Mouse (Mus musculus): ENCODE data around the gene Fam209.

Fam209 gene

DNA sequence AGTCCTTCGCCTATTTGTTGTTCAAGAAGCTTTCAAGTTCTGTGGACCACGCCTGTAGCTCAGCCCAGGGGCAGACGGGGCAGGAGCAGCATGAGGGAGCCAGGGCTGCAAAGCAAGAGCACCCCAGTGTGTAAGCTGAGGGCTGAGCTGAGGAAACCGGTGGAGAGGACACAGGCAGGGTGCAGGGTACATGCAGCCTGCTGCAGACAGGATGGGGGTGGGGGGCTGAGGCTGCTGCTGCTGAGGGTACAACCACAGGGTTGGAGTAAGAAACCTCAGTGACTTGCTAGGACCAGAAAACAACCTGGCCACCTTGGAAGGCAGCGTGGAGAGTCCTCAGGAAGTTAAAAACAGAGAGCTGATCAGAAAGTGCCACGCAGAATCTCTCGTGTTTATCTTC, 8.0 kb downstream of the Fam209 start:
- DNase-seq: no peak

DNA sequence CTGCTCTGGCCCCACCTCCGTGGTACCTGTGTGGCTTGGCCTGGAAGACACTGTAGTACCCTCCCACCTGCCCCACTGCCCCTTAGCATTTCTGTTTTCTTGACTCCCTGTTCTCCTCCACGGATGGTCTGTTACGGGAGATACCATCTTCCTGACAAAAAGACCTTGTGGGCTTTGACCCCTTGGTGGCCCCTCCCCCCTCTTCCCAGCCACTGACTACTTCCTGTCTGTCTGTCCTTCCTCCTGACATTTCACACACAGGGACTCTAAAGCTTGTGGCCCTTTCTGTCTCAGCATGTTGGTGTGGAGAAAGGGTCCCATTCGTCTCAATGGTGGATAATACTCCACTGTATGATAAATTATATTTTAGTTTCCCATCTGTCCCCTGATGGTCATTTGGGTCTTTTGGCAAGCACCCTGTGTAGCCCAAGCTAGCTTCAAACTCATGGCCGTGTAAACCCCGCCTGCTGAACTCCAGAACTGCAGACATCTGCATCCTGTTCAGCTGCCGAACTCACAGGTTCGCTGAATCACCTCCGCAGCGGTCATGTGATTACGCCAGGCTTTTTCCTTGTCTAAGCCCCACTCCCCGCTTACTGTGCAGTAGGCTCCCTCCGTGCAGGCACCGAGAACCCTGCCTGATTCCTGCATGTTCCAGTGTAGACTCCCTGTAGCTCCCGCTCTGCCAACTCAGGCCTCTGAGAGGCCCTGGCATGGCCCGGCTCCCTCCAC, 9.5 kb downstream of the Fam209 start:
- no peak for DNase-seq

DNA sequence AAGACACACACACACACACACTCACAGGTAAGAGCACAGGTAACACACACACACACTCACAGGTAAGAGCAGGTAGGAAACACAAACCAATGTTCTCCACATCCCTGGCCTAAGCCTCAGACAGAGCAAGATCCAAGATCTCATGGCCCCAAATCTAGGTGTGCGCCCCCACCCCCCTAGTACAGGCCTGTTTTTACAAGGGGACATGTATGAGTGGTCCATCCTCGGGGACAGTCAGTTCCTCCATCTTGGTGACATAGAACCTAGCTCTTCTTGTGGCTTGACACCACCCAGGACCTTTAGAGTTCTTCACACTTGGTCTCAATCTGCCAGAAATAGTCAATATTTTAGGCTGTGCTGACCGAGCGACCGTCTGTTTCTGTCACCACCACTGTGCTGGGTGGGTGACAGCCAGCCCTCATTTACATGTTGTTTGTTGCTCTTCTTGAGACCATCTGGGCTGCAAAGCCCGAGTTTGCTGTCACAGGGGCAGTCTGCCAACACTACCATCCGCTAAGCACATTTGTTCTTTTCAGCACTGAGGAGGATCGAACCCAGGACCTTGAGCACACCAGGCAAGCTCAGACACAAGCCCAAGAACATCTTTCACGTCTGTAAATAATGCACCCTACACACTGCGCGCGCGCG, 11.6 kb downstream of the Fam209 start:
- no peak for DNase-seq

DNA sequence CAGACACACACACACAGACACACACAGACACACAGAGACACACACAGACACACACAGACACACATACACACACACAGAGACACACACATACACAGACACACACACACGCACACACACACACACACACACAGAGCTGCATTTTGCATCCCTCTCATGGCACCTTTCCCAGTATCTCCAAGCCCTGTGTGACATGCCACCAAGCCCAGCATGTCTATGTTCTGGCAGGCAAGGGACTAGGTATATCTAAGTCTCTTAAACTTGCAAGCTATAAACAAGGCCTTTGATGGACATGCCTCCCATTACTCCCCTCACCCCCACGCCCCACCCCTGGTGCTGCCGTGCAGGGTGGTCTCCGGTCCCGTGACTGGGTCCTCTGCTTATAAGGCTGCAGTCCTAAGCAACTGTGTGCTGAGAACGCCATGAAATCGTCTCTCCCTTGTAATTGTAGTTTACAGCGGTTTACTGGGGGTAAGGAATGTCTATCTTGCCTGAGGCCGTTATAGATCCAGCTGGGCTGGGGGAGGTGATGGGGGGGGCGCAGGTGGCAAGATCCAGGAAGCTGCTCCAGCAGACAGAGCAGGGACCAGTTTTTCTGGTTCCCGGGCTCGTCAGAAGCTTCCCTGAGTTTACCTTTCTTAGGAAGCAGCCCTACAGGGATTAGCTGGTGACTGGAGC, 12.5 kb downstream of the Fam209 start:
- no peak for DNase-seq

DNA sequence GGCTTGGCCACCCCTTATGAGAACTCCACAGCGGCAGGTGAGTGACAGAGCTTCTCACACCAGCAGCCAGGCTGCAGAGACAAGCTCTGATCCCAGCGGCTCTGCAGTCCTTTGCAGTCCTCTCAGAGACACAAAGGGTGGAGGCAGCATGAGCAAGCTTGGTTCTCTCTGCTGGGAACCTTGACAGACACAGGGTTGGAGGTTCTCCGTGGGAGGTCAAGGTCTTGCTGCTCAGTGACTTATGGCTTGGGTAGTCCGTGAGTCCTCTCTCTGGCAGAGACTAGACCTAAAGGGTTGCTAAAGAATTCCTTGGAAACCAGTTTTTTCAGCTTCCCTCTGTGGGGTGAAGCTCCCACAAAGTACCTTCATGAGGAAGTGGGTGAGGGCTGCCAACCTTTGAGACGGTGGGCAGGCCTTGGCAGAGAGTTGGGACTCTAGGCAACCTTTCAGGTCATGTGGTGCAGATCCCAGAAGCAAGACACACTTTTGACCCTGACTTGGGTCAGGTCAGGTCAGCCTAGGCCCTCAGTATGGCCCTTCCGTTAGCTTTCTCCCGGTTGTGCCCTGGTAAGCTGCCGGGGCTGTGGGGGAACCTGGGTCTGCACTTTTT, 24.5 kb downstream of the Fam209 start:
- no peak for DNase-seq

DNA sequence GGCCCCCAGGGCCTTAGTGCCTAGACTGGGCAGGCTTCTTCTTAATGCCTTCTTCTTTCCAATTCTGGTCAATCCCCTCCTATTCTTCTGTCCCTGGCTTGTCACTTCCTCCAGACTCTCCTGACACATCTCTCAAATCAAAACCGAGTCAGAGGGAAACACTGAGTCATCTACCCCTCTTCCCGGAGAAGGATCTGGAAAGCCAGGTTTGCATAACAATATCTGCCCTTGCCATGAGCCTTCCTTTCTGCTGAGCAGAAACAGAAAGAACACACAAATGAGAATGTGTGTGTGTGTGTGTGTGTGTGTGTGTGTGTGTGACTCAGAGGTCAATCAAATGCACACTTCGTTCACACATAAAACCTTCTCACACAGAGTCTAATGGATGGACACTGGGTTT, 26.5 kb downstream of the Fam209 start:
- no peak for DNase-seq

DNA sequence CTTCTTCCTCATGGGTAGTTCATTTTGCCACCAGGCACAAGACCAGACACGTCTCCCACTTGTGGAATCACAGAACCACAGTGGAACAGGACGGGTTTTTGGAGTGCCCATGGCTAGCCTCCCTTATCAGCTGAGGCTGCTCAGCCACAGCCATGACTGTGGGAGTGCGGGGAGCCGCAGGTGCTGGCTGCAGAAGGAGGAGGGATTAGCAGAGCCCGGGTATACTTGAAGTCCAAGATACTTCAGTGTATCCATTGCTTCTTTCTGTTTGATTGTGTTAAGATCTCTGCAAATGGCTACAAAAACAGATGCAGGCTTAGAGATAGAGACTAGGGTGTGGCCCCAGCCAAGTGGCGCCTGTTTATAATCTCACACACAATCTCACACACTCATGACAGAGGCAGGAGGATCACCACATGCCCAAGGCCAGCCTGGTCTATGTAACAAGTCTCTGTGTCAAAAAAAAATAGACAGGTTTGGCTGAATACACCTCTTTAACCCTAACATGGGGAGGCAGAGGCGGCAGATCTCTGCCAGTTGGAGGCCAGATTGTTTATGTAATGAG, 28.5 kb downstream of the Fam209 start:
- DNase-seq: no peak

DNA sequence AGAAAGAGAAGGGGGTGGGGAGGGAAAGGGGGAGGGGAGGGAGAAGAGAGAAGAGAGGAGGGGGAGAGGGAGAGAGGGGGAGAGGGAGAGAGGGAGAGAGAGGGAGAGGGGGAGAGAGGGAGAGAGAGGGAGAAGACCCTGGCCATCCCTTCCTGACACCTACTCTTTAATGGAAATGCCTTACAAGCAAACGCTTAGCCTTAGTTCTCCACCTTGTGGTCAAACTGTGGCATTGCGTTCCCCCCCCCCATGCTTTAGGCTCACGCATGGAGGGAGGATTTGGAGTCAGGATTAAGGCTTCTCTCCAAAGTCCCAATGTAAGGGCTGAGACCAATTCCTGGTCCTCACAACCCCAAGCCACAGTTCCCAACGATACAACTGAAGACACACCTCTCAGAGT, 29.0 kb downstream of the Fam209 start:
- peak; percentile 26 to 29 for DNase-seq

DNA sequence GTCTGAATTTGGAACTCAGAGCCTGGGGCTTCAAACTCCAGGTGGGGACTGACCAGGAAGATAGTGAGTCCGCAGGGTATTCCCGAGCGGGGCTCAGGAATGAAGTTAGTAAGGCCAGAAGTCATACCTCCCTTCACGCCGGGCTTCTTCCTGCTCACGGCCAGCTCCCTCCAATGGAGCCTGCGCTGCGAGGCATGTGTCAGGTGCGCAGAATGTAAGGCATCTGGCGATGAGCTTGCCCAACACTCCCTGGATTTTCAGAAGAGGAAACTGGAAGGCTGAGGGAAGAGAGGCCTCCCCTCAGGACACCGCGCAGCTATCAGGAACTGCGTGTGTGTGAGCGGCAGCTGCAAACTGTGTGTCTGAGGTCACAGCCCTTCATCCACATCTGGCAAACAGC, 29.8 kb downstream of the Fam209 start:
- DNase-seq: no peak

DNA sequence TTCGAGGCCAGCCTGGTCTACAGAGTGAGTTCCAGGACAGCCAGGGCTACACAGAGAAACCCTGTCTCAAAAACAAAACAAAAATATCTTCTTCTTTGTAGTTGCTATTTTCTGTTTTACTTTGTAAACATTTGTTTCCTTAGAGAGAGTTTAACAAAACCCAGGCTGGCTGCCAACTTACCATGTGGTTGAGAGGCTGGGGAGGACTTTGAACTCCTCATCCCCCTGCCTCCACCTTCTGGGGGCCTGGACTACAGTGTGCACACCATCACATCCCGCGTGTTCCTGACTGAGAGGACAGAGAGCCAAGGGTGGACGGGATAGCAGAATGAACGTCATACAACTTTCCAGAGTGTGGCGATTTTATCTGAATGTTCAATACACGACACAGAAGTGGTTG, 33.8 kb downstream of the Fam209 start:
- DNase-seq: no peak

DNA sequence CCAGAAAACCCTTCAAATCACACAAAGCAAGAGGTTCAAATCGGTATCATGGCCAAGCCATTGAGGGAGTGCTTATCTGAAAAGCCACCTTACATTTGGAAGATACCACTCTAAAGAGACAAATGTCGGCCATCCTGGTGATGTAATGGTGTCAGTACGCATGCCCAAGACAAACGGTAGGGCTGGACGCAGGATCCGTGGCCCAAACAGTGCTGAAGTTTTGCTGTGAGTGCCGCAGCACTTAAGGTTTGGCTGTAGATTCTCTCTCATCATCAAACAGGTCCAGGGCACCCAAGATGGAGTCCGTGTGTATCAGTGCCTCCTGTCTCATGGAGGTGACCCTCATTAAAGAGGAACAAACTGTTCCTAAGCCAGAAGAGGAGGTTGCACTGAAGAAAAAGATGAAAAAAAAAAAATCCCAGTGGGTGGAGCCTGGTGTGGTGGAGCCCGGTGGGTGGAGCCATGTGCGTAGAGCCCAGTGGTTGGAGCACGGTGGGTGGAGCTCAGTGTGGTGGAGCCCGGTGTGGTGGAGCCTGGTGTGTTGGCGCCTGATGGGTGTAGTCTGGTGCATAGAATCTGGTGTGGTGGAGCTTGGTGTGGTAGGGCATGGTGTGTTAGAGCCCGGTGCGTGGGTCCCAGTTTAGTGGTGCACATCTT, 37.9 kb downstream of the Fam209 start:
- no peak for DNase-seq

DNA sequence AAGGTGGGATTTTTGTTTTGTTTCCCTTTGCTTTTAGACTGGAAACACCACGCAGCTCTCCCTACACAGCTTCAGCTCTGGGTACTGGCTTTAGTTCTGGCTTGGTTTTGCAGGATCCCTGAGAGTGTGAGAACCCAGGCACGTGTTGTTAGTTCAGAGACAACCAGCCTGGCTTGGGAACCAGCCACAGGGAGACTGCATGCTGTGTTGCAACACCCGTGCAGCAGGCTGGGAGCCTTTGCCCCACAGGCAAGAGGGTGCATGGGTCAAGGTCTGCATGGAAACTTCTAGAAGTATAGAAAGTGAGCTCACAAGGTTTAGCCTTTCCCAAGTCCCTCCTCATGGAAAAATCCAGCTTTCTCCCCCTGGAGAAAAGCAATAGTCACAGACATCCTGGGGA, 38.6 kb downstream of the Fam209 start:
- DNase-seq: no peak

DNA sequence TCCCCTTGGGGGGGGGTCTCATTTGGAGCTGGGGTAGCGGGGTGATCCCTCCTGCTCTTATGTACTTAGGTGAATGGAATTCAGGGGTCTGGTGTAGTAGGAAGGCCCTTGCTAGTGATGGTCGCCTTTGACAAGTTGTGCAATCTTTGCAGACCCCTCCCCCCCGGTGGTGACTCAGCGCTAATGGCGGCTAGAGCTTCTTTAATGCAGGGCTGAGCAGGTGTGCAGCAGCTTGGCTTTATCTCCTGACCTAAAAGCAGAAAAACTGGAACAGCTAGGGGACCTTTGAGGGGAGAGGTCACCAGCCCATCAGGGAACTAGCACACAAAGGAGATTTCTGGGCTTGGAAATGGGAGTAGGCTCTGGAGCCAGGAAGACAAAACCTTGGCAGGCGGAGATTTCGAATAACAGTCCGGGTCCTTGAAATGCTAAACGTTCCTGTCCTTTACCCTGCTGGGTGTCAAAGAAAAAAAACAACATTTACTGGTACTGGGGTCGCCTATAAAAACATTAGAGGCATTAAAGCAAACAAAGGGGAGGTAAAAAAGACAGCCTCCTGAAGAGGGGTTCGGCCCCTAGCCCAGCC, 44.2 kb downstream of the Fam209 start:
- no peak for DNase-seq

DNA sequence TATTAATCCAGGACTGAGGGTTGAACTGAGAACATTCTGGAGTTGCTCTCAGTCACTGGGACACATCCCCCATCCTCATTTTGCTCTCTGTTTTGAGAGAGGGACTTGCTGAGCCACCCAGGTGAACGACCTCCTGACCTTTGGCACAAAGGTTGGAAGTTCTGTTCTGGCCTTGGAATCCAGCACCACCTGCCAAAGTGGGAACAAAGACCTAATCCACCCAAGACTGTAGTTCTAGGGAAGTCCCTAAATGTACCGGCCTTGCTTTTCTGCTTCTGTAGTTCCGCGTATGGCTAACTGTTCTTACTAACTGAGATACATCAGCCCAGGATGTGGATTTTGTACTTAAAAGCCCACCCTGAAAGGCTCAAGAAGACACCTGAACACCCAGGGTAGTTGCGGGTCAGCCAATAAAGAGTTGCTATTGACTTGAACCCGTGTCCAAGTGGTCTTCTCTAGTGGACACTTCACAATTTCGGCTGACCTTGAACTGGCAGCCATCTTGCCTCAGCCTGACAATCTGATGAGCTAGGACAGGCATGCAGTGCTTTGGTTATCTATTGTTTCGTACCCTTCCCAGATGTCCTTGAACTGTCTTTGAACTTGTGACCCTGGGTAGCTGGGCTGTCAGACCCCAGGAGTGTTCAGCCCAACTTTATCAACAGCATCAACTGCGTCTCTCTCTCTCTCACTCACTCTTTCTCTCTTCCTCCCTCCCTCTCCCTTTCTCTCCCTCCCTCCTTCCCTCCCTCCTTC, 48.5 kb downstream of the Fam209 start:
- no peak for DNase-seq

DNA sequence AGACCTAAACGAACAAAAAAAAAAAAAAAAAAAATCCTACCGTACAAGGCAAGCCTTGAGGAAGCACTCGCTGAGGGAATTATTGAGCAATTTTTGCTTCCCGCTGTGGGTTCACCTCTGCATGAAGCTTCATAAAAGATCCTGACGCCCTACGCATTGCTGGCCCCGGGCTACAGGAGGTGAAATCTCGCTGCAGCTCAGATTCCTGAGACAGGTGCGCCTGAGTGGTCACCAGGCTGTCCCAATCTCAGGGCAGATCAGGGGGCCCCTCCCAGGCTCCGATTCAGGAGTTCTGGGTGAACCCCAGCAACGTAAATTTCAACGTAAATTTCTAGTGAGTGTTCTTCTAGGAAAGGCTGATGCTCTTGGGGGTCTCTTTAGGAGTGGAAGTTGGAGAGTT, 50.2 kb downstream of the Fam209 start:
- no peak for DNase-seq

Data from B cell, adult 2 months (primary cell).